Mouse (Mus musculus) CH12.LX (cell line): ENCODE measurements at regions not wholly inside any gene's neighbourhood (a gene's known extent, or its start where the extent isn't known, plus 50 kb on each side); places are given as distances from the start of the nearest gene placed in this dataset.

Experiments used
- DNase-seq: peaks from one replicate; pipeline ENCODE4 v3.0.0-alpha.2; 2013; ENCODE audit errors: extremely low read depth
- H3K27ac ChIP-seq: 2 replicates; pipeline ENCODE4 v1.5.1; 2012; ENCODE audit warnings: low read depth, mild to moderate bottlenecking, control low read depth, moderate library complexity; ENCODE audit not compliant: insufficient read depth
- H3K27me3 ChIP-seq: replicated peaks from 2 replicates; pipeline ENCODE3; 2012; ENCODE audit warnings: inconsistent platforms
- H3K36me3 ChIP-seq, 2 experiments: replicated peaks in 1 of 2; 2 replicates each; pipeline versions ENCODE3 to v1.6.1; 2012; ENCODE audit warnings: inconsistent platforms in 1 of 2, low read length in 1 of 2, mild to moderate bottlenecking in 1 of 2, mixed read lengths in 1 of 2, moderate library complexity in 1 of 2; ENCODE audit not compliant: control insufficient read depth in 1 of 2, insufficient read depth in 1 of 2
- H3K4me1 ChIP-seq, 2 experiments: 2 replicates each; pipeline ENCODE4 v1.6.1; 2012; ENCODE audit warnings: inconsistent platforms in 1 of 2, moderate library complexity in 1 of 2; ENCODE audit not compliant: insufficient read depth in 2 of 2, control insufficient read depth in 1 of 2
- H3K4me2 ChIP-seq: 2 replicates; pipeline ENCODE4 v1.6.1; 2012; ENCODE audit warnings: low read depth, mild to moderate bottlenecking, control low read depth; ENCODE audit not compliant: poor library complexity, insufficient read depth, severe bottlenecking
- H3K4me3 ChIP-seq, 3 experiments: fragments of 150-350 bp in 1 of 3; sonication (generic) in 1 of 3; replicated peaks in 1 of 3; 2 replicates each; pipeline versions ENCODE3 to v1.5.1; 2011 to 2012; ENCODE audit warnings: low read depth in 2 of 3, low read length in 2 of 3, mild to moderate bottlenecking in 2 of 3, moderate library complexity in 2 of 3, control low read depth in 1 of 3, improper control_type of control experiment in 1 of 3, inconsistent platforms in 1 of 3, mixed read lengths in 1 of 3; ENCODE audit not compliant: poor library complexity in 1 of 3
- H3K79me2 ChIP-seq: replicated peaks from 2 replicates; pipeline ENCODE4 v1.6.1; 2012; ENCODE audit warnings: mild to moderate bottlenecking, moderate library complexity; ENCODE audit not compliant: control insufficient read depth, poor library complexity, insufficient read depth, severe bottlenecking; ENCODE audit errors: extremely low read depth
- H3K9ac ChIP-seq: 2 replicates; pipeline ENCODE4 v1.6.1; 2012; ENCODE audit warnings: low read depth, mild to moderate bottlenecking, control low read depth, moderate library complexity; ENCODE audit not compliant: insufficient read depth
- H3K9me3 ChIP-seq: replicated peaks from 2 replicates; pipeline ENCODE3; 2012; ENCODE audit warnings: low read length, inconsistent platforms, mixed read lengths
- BHLHE40 ChIP-seq: IDR thresholded peaks from 2 replicates; pipeline ENCODE4 v1.6.1; 2011; ENCODE audit warnings: mild to moderate bottlenecking, low read depth, low read length, improper control_type of control experiment
- CHD1 ChIP-seq: IDR thresholded peaks from 2 replicates; pipeline ENCODE4 v1.6.1; 2012; ENCODE audit warnings: low read depth, low read length, improper control_type of control experiment, inconsistent platforms
- CTCF ChIP-seq, 2 experiments: IDR thresholded peaks in 1 of 2; conservative IDR thresholded peaks in 1 of 2; 2 replicates each; pipeline ENCODE4 v1.5.1; 2011 to 2012; ENCODE audit warnings: low read depth in 2 of 2, low read length in 2 of 2, improper control_type of control experiment in 1 of 2, inconsistent platforms in 1 of 2, mild to moderate bottlenecking in 1 of 2, moderate library complexity in 1 of 2
- E2F4 ChIP-seq: IDR thresholded peaks from 2 replicates; pipeline ENCODE4 v1.6.1; 2011; ENCODE audit warnings: low read depth, low read length, improper control_type of control experiment; ENCODE audit not compliant: insufficient replicate concordance
- ELF1 ChIP-seq: IDR thresholded peaks from 2 replicates; pipeline ENCODE4 v1.6.1; 2014; ENCODE audit warnings: low read depth, mild to moderate bottlenecking, inconsistent platforms, low read length, improper control_type of control experiment
- EP300 ChIP-seq: IDR thresholded peaks from 2 replicates; pipeline ENCODE4 v1.6.1; 2011; ENCODE audit warnings: low read length, improper control_type of control experiment
- IRF4 ChIP-seq: IDR thresholded peaks from 2 replicates; pipeline ENCODE4 v1.6.1; 2014; ENCODE audit warnings: low read depth, mild to moderate bottlenecking, inconsistent platforms, low read length, improper control_type of control experiment
- JUN ChIP-seq: IDR thresholded peaks from 2 replicates; pipeline ENCODE4 v1.6.1; 2011; ENCODE audit warnings: low read depth, mild to moderate bottlenecking, low read length, improper control_type of control experiment, moderate library complexity; ENCODE audit not compliant: insufficient read depth
- JUND ChIP-seq: conservative IDR thresholded peaks from 2 replicates; pipeline ENCODE4 v1.6.1; 2011; ENCODE audit warnings: low read depth, low read length, improper control_type of control experiment
- KAT2A ChIP-seq: IDR thresholded peaks from 2 replicates; pipeline ENCODE4 v1.6.1; 2012; ENCODE audit warnings: low read length, improper control_type of control experiment, inconsistent platforms; ENCODE audit not compliant: insufficient replicate concordance
- MAFK ChIP-seq: IDR thresholded peaks from 2 replicates; pipeline ENCODE4 v1.6.1; 2011; ENCODE audit warnings: low read length, improper control_type of control experiment; ENCODE audit not compliant: insufficient replicate concordance
- MEF2A ChIP-seq: IDR thresholded peaks from 2 replicates; pipeline ENCODE4 v1.6.1; 2014; ENCODE audit warnings: low read depth, mild to moderate bottlenecking, inconsistent platforms, low read length, improper control_type of control experiment, borderline replicate concordance
- MYC ChIP-seq: IDR thresholded peaks from 2 replicates; pipeline ENCODE4 v1.6.1; 2011; ENCODE audit warnings: low read depth, mild to moderate bottlenecking, improper control_type of control experiment, low read length
- NELFE ChIP-seq: IDR thresholded peaks from 2 replicates; pipeline ENCODE4 v1.6.1; 2011; ENCODE audit warnings: low read depth, low read length, improper control_type of control experiment
- PAX5 ChIP-seq: IDR thresholded peaks from 2 replicates; pipeline ENCODE4 v1.6.1; 2012; ENCODE audit warnings: low read length, inconsistent platforms, mixed read lengths
- POLR2A ChIP-seq: IDR thresholded peaks from 2 replicates; pipeline ENCODE4 v1.6.1; 2011; ENCODE audit warnings: low read depth, mild to moderate bottlenecking, improper control_type of control experiment, low read length
- POLR2AphosphoS2 ChIP-seq: IDR thresholded peaks from 2 replicates; pipeline ENCODE4 v1.6.1; 2011; ENCODE audit warnings: low read depth, low read length, improper control_type of control experiment
- SIN3A ChIP-seq: IDR thresholded peaks from 2 replicates; pipeline ENCODE4 v1.6.1; 2012; ENCODE audit warnings: low read length, improper control_type of control experiment, inconsistent platforms
- SMC3 ChIP-seq: IDR thresholded peaks from 2 replicates; pipeline ENCODE4 v1.6.1; 2011; ENCODE audit warnings: low read depth, low read length, improper control_type of control experiment
- TBP ChIP-seq: conservative IDR thresholded peaks from 2 replicates; pipeline ENCODE4 v1.6.1; 2011; ENCODE audit warnings: low read depth, low read length, improper control_type of control experiment
- USF1 ChIP-seq: IDR thresholded peaks from 2 replicates; pipeline ENCODE4 v1.6.1; 2014; ENCODE audit warnings: low read depth, mild to moderate bottlenecking, inconsistent platforms, low read length, improper control_type of control experiment
- ZC3H11A ChIP-seq: IDR thresholded peaks from 2 replicates; pipeline ENCODE4 v1.6.1; 2012; ENCODE audit warnings: low read depth, mild to moderate bottlenecking, inconsistent platforms, low read length, improper control_type of control experiment
- ZKSCAN1 ChIP-seq: IDR thresholded peaks from 2 replicates; pipeline ENCODE4 v1.6.1; 2012; ENCODE audit warnings: low read depth, inconsistent platforms, low read length, improper control_type of control experiment, borderline replicate concordance
- ZMIZ1 ChIP-seq: IDR thresholded peaks from 2 replicates; pipeline ENCODE4 v1.6.1; 2012; ENCODE audit warnings: low read depth, mild to moderate bottlenecking, inconsistent platforms, low read length, improper control_type of control experiment
- dilution Hi-C: fragments of 300-500 bp; cut with MboI; formaldehyde crosslinking; loops from 2 replicates; pipeline ENCODE4 v1.14.3; 2020; ENCODE audit warnings: low sequenced_read_pairs; ENCODE audit not compliant: extremely low pct_unique_long_range_greater_than_20kb, extremely low pct_ligation_motif_present
- in situ Hi-C: fragments of 300-500 bp; cut with MboI; formaldehyde crosslinking; loops from 3 replicates; pipeline ENCODE4 v1.14.3; 2019; ENCODE audit warnings: low sequenced_read_pairs, low pct_ligation_motif_present, low pct_unique_long_range_greater_than_20kb, mixed read lengths

DNA sequence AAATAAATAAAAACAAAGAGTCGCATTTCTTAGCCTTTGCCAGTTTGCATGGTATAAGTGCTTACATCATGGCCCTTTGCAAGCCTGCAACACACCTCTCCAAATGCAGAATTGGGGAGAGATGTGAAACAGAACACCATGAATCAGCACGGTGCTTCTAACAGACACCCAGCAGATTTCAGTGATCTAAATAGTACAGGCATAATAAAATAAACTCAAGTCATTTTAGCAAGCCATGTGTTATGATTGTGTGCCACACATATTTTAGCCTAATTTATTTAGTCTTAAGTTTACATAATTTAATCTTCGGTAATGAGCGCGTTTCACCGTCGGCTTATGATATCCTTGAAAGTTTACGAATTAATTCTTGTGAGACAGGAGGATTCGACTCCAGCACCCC lies 189.6 kb downstream of the Rnd3 start:
- Histone ChIP-seq H3K27me3 (no peaks in the 10 kb centered on the region), H3K27ac (no peak overlapping the region), H3K4me1 (peaks cover 0 to 10% of the 10 kb centered on the region in 2 experiments; a peak in 2 of 4 replicates), H3K9ac (no peak overlapping the region), H3K79me2 (no peaks in the 10 kb centered on the region), H3K4me2 (no peak overlapping the region), H3K4me3 (no peak overlapping the region), H3K9me3 (no peaks in the 10 kb centered on the region), H3K36me3 (no peaks in the 10 kb centered on the region)
- in situ Hi-C loops = no loop called here
- no peak for DNase-seq
- dilution Hi-C loops = no loop called here
- TF ChIP-seq POLR2A (no peak), USF1 (no peak), KAT2A (no peak), PAX5 (no peak), JUN (no peak), MEF2A (no peak), ELF1 (no peak), SMC3 (no peak), EP300 (no peak), ZKSCAN1 (no peak), ZC3H11A (no peak)

DNA sequence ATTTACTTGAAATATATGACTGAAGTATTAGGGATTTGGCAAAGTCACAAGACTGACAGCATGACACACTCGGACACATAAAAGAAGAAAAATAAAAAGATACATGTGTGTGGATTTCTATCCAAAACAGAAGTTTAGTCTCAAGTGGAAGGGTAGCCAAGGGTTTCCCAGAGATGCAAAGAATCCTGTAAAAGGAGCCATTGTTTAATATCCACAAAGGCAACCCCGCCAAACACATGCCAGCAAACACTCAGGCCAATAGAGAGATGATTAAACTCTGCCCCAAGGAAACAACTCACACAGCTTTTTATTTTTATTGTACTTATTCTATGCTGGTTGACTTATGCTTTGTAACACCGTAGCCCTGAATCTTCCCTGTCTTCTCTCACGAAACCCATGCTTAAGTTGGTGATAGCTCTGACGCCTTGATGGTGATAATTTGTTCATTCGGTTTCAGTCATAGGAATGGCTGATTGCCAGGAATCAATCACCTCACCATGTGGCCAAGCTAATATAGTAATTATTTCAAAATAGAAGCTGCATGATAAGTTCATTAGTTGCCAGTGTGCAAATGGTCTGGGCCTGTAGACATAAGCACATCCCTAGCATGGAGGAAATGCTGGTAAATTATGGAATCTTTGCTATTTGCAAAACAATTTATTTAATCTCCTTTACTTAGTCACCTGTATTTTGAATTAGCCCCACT lies 194.4 kb downstream of the Rnd3 start:
- Histone ChIP-seq H3K4me3 (no peak overlapping the region), H3K4me1 (no peaks in the 10 kb centered on the region), H3K79me2 (no peaks in the 10 kb centered on the region), H3K36me3 (no peaks in the 10 kb centered on the region), H3K27ac (no peak overlapping the region), H3K4me2 (no peak overlapping the region), H3K9me3 (no peaks in the 10 kb centered on the region), H3K27me3 (no peaks in the 10 kb centered on the region), H3K9ac (no peak overlapping the region)
- in situ Hi-C loops (no loop called here), dilution Hi-C loops (no loop called here)
- no peak for DNase-seq
- no peak for TF ChIP-seq CHD1
- no peak for TF ChIP-seq CTCF (conservative IDR thresholded peaks at IDR 0.05 in 1 of 2, IDR thresholded peaks at IDR 0.05 in 1 of 2; ENCODE audit: low read depth in 2 of 2, low read length in 2 of 2)
- TF ChIP-seq MEF2A = no peak
- no peak for TF ChIP-seq SIN3A
- TF ChIP-seq IRF4 = no peak
- TF ChIP-seq PAX5 = no peak
- no peak for TF ChIP-seq MAFK
- TF ChIP-seq ZC3H11A = no peak
- no peak for TF ChIP-seq JUND
- no peak for TF ChIP-seq MYC
- no peak for TF ChIP-seq ZMIZ1
- TF ChIP-seq NELFE = no peak
- TF ChIP-seq BHLHE40 = no peak
- TF ChIP-seq E2F4 = no peak
- TF ChIP-seq POLR2AphosphoS2 = no peak
- TF ChIP-seq TBP = no peak
